Mouse (Mus musculus) midbrain, postnatal 0 days (tissue): ENCODE measurements around the gene Ptf1a. TPM values are rescaled to one million over a fixed set of nuclear protein-coding genes. Genes with fewer than 3 reads are reported as not detected.

Experiments
- ATAC-seq: fragments of 200-750 bp; cut with Nextera tagmentation; 2 replicates; pipeline ENCODE4 v1.8.0; 2017; ENCODE audit warnings: moderate number of reproducible peaks, mild to moderate bottlenecking, moderate TSS enrichment, moderate library complexity; ENCODE audit not compliant: low FRiP score
- DNase-seq: peaks from one replicate; pipeline ENCODE4 v3.0.0-alpha.2; 2015; ENCODE audit warnings: low spot score
- H3K27ac ChIP-seq: fragments of 300-500 bp; sonication (generic); 2 replicates; pipeline ENCODE4 v1.5.1; 2014; ENCODE audit warnings: low read depth, mild to moderate bottlenecking, low read length, mixed read lengths
- H3K27me3 ChIP-seq: fragments of 300-500 bp; sonication (generic); 2 replicates; pipeline ENCODE4 v1.6.1; 2014; ENCODE audit warnings: low read length, control low read depth, mixed read lengths; ENCODE audit not compliant: insufficient read depth
- H3K36me3 ChIP-seq: fragments of 300-500 bp; sonication (generic); 2 replicates; pipeline ENCODE4 v1.6.1; 2014; ENCODE audit warnings: low read length, control low read depth, mixed read lengths; ENCODE audit not compliant: insufficient read depth
- H3K4me1 ChIP-seq: fragments of 300-500 bp; sonication (generic); 2 replicates; pipeline ENCODE4 v1.6.1; 2014; ENCODE audit warnings: mild to moderate bottlenecking, control low read depth, antibody characterized with exemption, low read length, mixed read lengths; ENCODE audit not compliant: insufficient read depth
- H3K4me2 ChIP-seq: fragments of 300-500 bp; sonication (generic); 2 replicates; pipeline ENCODE4 v1.6.1; 2014; ENCODE audit warnings: low read depth, mild to moderate bottlenecking, low read length, mixed read lengths; ENCODE audit not compliant: poor library complexity, severe bottlenecking
- H3K4me3 ChIP-seq: fragments of 300-500 bp; sonication (generic); 2 replicates; pipeline ENCODE4 v1.5.1; 2014; ENCODE audit warnings: low read depth, mild to moderate bottlenecking, low read length, moderate library complexity
- H3K9ac ChIP-seq: fragments of 300-500 bp; sonication (generic); replicated peaks from 2 replicates; pipeline ENCODE4 v1.6.1; 2014; ENCODE audit warnings: mild to moderate bottlenecking, low read length, moderate library complexity, mixed read lengths; ENCODE audit not compliant: poor library complexity, severe bottlenecking
- H3K9me3 ChIP-seq: fragments of 300-500 bp; sonication (generic); 2 replicates; pipeline ENCODE4 v1.6.1; 2016; ENCODE audit warnings: low read length, control low read depth
- CTCF ChIP-seq: IDR thresholded peaks from 2 replicates; pipeline ENCODE4 v1.5.1; 2016; ENCODE audit warnings: antibody characterized with exemption, mild to moderate bottlenecking
- WGBS: fragments of 180-500 bp; shearing (Covaris S2); extraction: QIAGEN DNeasy Blood & Tissue Kit; methylation state at CpG from one replicate; pipeline ENCODE4 v1.1.7; 2014; 5-methylcytosine and 5-hydroxymethylcytosine counted together
- polyA plus RNA-seq: library from polyadenylated mRNA; unstranded; fragments of >200 nt; fragmentation: Nextera tagmentation; extraction: Ambion mirVana; gene quantifications from 2 replicates; pipeline ENCODE4 v1.2.1, GENCODE M21; 2015
- total RNA-seq: library from RNA; depleted of rRNA; stranded (reverse); fragments of >200 nt; gene quantifications from 2 replicates; pipeline ENCODE4 v1.2.3, GENCODE M21; 2014

Ptf1a gene
- total and polyA plus RNA-seq, 2 experiments from 2014 or later, result 3.0 TPM; not detected in 1

DNA sequence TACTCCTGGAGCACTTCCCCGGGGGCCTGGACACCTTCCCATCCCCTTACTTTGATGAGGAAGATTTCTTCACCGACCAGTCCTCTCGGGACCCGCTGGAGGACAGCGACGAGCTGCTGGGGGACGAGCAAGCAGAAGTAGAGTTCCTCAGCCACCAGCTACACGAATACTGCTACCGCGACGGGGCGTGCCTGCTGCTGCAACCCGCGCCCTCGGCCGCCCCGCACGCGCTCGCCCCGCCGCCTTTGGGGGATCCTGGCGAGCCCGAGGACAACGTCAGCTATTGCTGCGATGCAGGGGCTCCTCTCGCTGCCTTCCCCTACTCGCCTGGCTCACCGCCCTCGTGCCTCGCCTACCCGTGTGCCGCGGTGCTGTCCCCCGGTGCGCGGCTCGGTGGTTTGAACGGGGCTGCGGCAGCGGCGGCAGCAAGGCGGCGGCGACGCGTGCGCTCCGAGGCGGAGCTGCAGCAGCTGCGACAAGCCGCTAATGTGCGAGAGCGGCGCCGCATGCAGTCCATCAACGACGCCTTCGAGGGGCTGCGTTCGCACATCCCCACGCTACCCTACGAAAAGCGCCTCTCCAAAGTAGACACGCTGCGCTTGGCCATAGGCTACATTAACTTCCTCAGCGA, 523 bp downstream of the Ptf1a start:
- no peak for TF ChIP-seq CTCF
- Histone ChIP-seq H3K4me2 (peak overlapping the region; percentile 43), H3K4me3 (peak overlapping the region; percentile 29), H3K9me3 (no peaks in the 10 kb centered on the region), H3K27me3 (peaks cover 89% of the 10 kb centered on the region), H3K4me1 (no peaks in the 10 kb centered on the region), H3K36me3 (no peaks in the 10 kb centered on the region), H3K9ac (no peak overlapping the region), H3K27ac (no peak overlapping the region)
- WGBS, result under 1% methylated on average over 65 of the region's 67 CpGs
- ATAC-seq (no peak), DNase-seq (no peak)

DNA sequence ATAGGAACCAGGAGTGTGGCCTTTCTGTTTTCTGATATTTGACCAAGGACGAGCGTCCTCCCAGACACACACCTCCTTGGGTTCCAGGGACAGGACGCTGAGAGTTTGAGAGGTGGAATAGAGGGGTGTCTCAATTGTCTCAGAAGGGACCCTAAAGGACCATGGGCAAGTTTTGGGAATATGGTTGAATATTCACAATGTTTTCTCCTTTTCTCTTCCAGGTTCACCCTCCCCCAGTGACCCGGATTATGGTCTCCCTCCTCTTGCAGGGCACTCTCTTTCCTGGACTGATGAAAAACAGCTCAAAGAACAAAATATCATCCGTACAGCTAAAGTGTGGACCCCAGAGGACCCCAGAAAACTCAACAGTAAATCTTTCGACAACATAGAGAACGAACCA, 1.3 kb downstream of the Ptf1a start:
- H3K9me3 ChIP-seq, result no peaks in the 10 kb centered on the region

DNA sequence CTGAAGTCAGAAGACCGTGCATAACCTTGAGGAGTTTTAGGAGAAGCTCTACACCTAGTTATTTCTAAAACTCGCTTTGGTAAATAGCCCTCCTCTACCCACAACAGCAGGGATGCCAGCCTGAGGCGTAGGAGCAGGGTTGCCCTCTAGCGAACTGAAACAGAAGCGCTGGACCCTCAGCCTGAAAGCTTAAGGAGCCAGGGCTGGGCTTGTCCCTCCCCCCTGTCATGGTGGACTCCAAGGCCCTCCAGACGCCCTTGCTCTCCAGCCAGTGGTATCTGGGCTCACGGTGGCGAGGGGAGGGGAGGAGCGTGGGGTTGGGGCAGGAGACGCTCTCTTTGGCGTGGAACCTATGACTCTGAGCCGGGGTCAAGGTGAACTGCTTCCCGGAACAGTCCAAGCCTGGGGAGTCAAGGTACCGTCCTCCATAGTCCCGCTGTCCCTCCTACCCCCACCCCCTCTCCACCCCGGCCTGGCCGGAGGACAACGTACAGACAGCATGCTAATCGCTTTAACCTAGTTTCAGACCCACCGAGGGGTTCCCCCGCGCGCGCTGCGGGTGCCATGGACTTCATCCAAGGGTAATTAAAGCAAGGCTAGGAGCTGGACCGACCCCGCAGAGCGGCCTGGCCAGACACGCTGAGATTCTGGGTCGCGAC, 2.7 kb downstream of the Ptf1a start:
- no peaks in the 10 kb centered on the region for H3K4me1 ChIP-seq
- peaks cover 94% of the 10 kb centered on the region for H3K27me3 ChIP-seq
- DNase-seq (peak; percentile 74), ATAC-seq (peak; percentile 59)
- peak overlapping the region; percentile 15 for H3K4me3 ChIP-seq
- H3K27ac ChIP-seq, result no peak overlapping the region
- no peaks in the 10 kb centered on the region for H3K36me3 ChIP-seq
- no peaks in the 10 kb centered on the region for H3K9me3 ChIP-seq
- under 1% methylated on average over 24 of the region's 31 CpGs for WGBS
- H3K9ac ChIP-seq, result no peak overlapping the region
- TF ChIP-seq CTCF, result peak; percentile 65
- peak overlapping the region; percentile 35; the same call in 1 of the 2 replicates for H3K4me2 ChIP-seq

More for the DNA sequence above, 1.3 kb downstream of the Ptf1a start:
- Histone ChIP-seq H3K27me3 (peaks cover 94% of the 10 kb centered on the region), H3K4me3 (no peak overlapping the region; the same call in 1 of the 2 replicates), H3K27ac (no peak overlapping the region), H3K36me3 (no peaks in the 10 kb centered on the region), H3K9ac (no peak overlapping the region), H3K4me1 (no peaks in the 10 kb centered on the region), H3K4me2 (no peak overlapping the region)
- DNase-seq, result no peak
- TF ChIP-seq CTCF, result no peak
- WGBS, result 3% methylated on average over 7 of the region's 7 CpGs
- ATAC-seq, result no peak

DNA sequence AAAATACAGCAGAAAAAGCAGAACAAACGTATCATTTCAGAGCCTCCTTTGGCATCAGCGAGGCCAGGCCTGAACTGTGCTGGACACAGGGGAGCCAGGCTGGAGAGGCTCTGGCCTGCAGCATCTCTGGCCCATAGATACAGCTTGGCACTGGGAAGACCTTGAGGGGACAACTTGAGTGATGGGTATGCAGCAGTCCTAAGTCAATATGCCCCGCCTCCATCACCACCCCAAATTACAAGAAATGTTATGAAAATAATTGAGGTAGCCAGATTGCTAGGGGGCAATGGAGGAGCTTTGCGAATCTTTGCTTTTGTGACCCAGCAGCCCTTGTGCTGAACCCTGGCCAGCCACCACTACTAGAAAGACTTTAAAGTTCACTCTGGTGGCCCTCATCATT, 3.8 kb downstream of the Ptf1a start:
- H3K27ac ChIP-seq, result no peak overlapping the region
- H3K9me3 ChIP-seq, result no peaks in the 10 kb centered on the region
- no peak for TF ChIP-seq CTCF
- H3K4me1 ChIP-seq, result no peaks in the 10 kb centered on the region
- H3K4me3 ChIP-seq, result no peak overlapping the region
- WGBS, result 30% methylated on average over 4 of the region's 4 CpGs
- H3K36me3 ChIP-seq, result no peaks in the 10 kb centered on the region
- no peak overlapping the region for H3K9ac ChIP-seq
- no peak overlapping the region for H3K4me2 ChIP-seq
- peaks cover 95% of the 10 kb centered on the region for H3K27me3 ChIP-seq
- ATAC-seq (no peak), DNase-seq (no peak)

DNA sequence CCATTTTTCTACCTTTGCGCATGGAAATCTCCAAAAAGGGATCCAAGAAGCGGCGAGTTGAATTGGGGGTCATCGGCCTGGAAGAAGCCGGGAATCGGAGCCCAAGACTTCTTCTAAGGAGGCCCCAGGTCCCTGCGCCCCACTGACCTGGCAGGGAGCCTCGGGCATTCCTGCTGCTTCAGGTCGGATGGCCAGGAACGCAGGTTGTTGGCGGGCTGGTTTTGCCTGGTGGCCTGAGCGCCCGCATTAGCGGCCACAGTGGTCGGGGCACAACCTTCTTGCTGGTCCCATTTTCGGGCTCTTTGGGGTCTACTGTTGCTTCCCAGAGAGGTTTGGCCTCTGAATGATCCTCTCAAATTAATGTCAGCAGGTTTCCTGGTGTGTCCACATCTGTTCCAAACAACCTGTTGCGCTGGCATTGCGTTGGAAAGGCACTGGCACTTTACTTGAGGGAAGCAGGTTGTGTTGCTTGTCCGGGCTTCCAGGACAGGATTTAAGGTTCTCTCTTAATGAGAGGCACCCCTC, 7.1 kb downstream of the Ptf1a start:
- no peak overlapping the region for H3K4me2 ChIP-seq
- peaks cover 95% of the 10 kb centered on the region for H3K27me3 ChIP-seq
- no peak overlapping the region for H3K27ac ChIP-seq
- no peaks in the 10 kb centered on the region for H3K36me3 ChIP-seq
- H3K9me3 ChIP-seq, result no peaks in the 10 kb centered on the region
- TF ChIP-seq CTCF, result no peak
- DNase-seq (no peak), ATAC-seq (no peak)
- H3K4me3 ChIP-seq, result no peak overlapping the region
- H3K9ac ChIP-seq, result no peak overlapping the region
- under 1% methylated on average over 19 of the region's 19 CpGs for WGBS
- no peaks in the 10 kb centered on the region for H3K4me1 ChIP-seq

DNA sequence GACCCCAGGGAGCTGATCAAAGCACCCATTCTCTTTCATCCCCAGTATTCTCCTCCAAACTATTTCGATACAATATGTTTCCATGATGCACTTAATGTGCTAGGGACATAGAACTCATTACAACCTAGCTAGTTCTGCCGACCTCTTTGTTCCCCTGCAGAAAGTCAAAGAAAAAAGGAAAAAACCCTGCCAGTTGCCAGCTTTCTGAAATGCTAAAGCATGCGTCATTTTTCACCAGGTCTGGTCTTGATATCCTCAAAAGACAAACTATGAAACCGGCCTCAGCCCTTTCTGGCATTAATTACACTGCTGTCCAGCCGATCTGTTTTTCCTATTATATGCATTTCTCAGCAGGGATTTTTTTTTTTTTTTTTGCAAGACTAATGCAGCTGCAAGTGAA, 9.8 kb downstream of the Ptf1a start:
- H3K4me3 ChIP-seq, result no peak overlapping the region
- DNase-seq (no peak), ATAC-seq (no peak)
- H3K9ac ChIP-seq, result no peak overlapping the region
- no peaks in the 10 kb centered on the region for H3K9me3 ChIP-seq
- peaks cover 77% of the 10 kb centered on the region for H3K27me3 ChIP-seq
- no peak for TF ChIP-seq CTCF
- no peak overlapping the region for H3K4me2 ChIP-seq
- no peaks in the 10 kb centered on the region for H3K4me1 ChIP-seq
- WGBS, result 2% methylated on average over 5 of the region's 5 CpGs
- no peaks in the 10 kb centered on the region for H3K36me3 ChIP-seq
- no peak overlapping the region for H3K27ac ChIP-seq
